Mouse (Mus musculus): ENCODE data around the gene Ppcs.

GRCm38 (mm10) chr4:119441836-119442235 lies 19.6 kb upstream of the Ppcs start:
- no peak for TF ChIP-seq CTCF (IDR thresholded peaks at IDR 0.05; ENCODE audit: insufficient read depth, low read depth, low read length)
- TF ChIP-seq POLR2A (IDR thresholded peaks at IDR 0.05; ENCODE audit: insufficient read depth, low read depth, low read length), result no peak
